Mouse (Mus musculus) myocyte (in vitro differentiated cells): Measurements from ENCODE around the gene Inava. TPM values are rescaled to one million over a fixed set of nuclear protein-coding genes. Genes with fewer than 3 reads are reported as not detected.
A peak's percentile ranks its signal among the peaks of the same experiment; 100 is the strongest.

Experiments
- H3K27me3 ChIP-seq: one replicate; pipeline ENCODE4 v1.6.1; 2011; ENCODE audit not compliant: control insufficient read depth, insufficient read depth, insufficient read length
- H3K36me3 ChIP-seq: one replicate; pipeline ENCODE4 v1.6.1; 2011; ENCODE audit not compliant: control insufficient read depth, insufficient read depth
- H3K4me2 ChIP-seq: one replicate; pipeline ENCODE4 v1.6.1; 2011; ENCODE audit warnings: low read depth, control low read depth
- H3K4me3 ChIP-seq: one replicate; pipeline ENCODE4 v1.5.1; 2011; ENCODE audit warnings: mild to moderate bottlenecking, control low read depth, moderate library complexity
- H3K79me2 ChIP-seq: one replicate; pipeline ENCODE4 v1.6.1; 2011; ENCODE audit not compliant: control insufficient read depth, insufficient read depth
- H3ac ChIP-seq: one replicate; pipeline ENCODE4 v1.6.1; 2011; ENCODE audit not compliant: control insufficient read depth, insufficient read length
- CEBPB ChIP-seq: IDR thresholded peaks from 2 replicates; pipeline ENCODE4 v1.6.1; 2011; ENCODE audit warnings: mild to moderate bottlenecking, moderate library complexity; ENCODE audit not compliant: poor library complexity, insufficient read depth, severe bottlenecking
- E2F4 ChIP-seq: IDR thresholded peaks from one replicate; pipeline ENCODE4 v1.6.1; 2011; ENCODE audit warnings: mild to moderate bottlenecking, control low read depth, moderate library complexity; ENCODE audit not compliant: insufficient read depth
- MAX ChIP-seq: IDR thresholded peaks from one replicate; pipeline ENCODE4 v1.6.1; 2011; ENCODE audit warnings: low read depth, mild to moderate bottlenecking, control low read depth
- MYOD1 ChIP-seq, 3 experiments: IDR thresholded peaks; one replicate each; pipeline ENCODE4 v1.6.1; 2011; ENCODE audit warnings: control low read depth in 2 of 3, low read depth in 2 of 3, mild to moderate bottlenecking in 2 of 3, moderate library complexity in 1 of 3; ENCODE audit not compliant: insufficient read length in 2 of 3, control insufficient read depth in 1 of 3
- MYOG ChIP-seq, 3 experiments: IDR thresholded peaks; one replicate each; pipeline ENCODE4 v1.6.1; 2011; ENCODE audit warnings: control low read depth in 2 of 3, low read depth in 2 of 3, mild to moderate bottlenecking in 2 of 3; ENCODE audit not compliant: insufficient read length in 2 of 3, control insufficient read depth in 1 of 3, insufficient read depth in 1 of 3
- POLR2A ChIP-seq: IDR thresholded peaks from one replicate; pipeline ENCODE4 v1.6.1; 2011; ENCODE audit warnings: low read depth, mild to moderate bottlenecking, control low read depth, moderate library complexity; ENCODE audit not compliant: insufficient read length
- POLR2AphosphoS2 ChIP-seq: IDR thresholded peaks from one replicate; pipeline ENCODE4 v1.6.1; 2011; ENCODE audit warnings: low read depth, control low read depth; ENCODE audit not compliant: insufficient read length
- REST ChIP-seq: IDR thresholded peaks from one replicate; pipeline ENCODE4 v1.6.1; 2011; ENCODE audit warnings: mild to moderate bottlenecking, control low read depth, moderate library complexity; ENCODE audit not compliant: insufficient read depth, insufficient read length
- SRF ChIP-seq: IDR thresholded peaks from one replicate; pipeline ENCODE4 v1.6.1; 2011; ENCODE audit warnings: low read depth; ENCODE audit not compliant: control insufficient read depth, insufficient read length
- TCF12 ChIP-seq: IDR thresholded peaks from one replicate; pipeline ENCODE4 v1.6.1; 2011; ENCODE audit warnings: mild to moderate bottlenecking, control low read depth; ENCODE audit not compliant: poor library complexity, insufficient read depth, severe bottlenecking
- TCF3 ChIP-seq: IDR thresholded peaks from one replicate; pipeline ENCODE4 v1.6.1; 2011; ENCODE audit warnings: low read depth, control low read depth; ENCODE audit not compliant: insufficient read length
- USF1 ChIP-seq: IDR thresholded peaks from one replicate; pipeline ENCODE4 v1.6.1; 2011; ENCODE audit warnings: low read depth, mild to moderate bottlenecking, control low read depth, moderate library complexity
- polyA plus RNA-seq: library from polyadenylated mRNA; unstranded; fragments of >200 nt; fragmentation: generic; extraction: Trizol; gene quantifications from one replicate; pipeline ENCODE4 v1.2.1, GENCODE M21; 2012; ENCODE audit warnings: missing spikeins

Inava gene
- polyA plus RNA-seq, 1 experiment = 11.1 TPM

DNA sequence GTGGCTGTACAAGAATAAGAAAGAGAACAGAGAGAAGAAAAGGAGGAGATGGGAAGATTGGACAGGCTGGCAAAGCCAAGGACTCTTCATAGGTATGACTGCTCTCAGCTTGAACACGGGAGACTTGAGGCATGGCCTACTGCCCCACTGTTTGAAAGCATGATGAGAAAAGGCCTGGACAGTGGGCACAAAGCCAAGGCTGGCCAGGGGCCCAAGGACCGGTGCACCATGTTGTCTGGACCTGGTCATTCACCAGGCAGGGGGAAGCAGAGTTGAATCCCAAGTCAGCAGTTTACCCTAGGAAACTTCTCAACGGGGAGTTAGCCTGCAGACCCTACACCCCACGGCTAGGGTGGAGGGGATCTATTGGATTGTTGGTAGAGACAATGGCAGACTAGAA, 6.2 kb downstream of the Inava start:
- no peak for TF ChIP-seq E2F4
- TF ChIP-seq TCF3 = no peak
- TF ChIP-seq REST = no peak
- TF ChIP-seq TCF12 = no peak
- TF ChIP-seq POLR2AphosphoS2 = no peak
- no peak for TF ChIP-seq MAX
- no peak for TF ChIP-seq MYOD1 (IDR thresholded peaks at IDR 0.05; ENCODE audit: control insufficient read depth in 1 of 3, insufficient read length in 2 of 3, low read depth in 2 of 3)
- no peak for TF ChIP-seq USF1
- no peak for TF ChIP-seq MYOG (IDR thresholded peaks at IDR 0.05; ENCODE audit: control insufficient read depth in 1 of 3, insufficient read depth in 1 of 3, insufficient read length in 2 of 3, low read depth in 2 of 3)
- no peak for TF ChIP-seq CEBPB
- TF ChIP-seq POLR2A = no peak
- no peak for TF ChIP-seq SRF
- H3K27me3 ChIP-seq = no peaks in the 10 kb centered on the region
- H3K36me3 ChIP-seq = peaks cover 10% of the 10 kb centered on the region
- no peak overlapping the region for H3K4me3 ChIP-seq
- H3ac ChIP-seq = no peak overlapping the region
- H3K4me2 ChIP-seq = peak overlapping the region; percentile 90
- peaks cover 39% of the 10 kb centered on the region for H3K79me2 ChIP-seq

DNA sequence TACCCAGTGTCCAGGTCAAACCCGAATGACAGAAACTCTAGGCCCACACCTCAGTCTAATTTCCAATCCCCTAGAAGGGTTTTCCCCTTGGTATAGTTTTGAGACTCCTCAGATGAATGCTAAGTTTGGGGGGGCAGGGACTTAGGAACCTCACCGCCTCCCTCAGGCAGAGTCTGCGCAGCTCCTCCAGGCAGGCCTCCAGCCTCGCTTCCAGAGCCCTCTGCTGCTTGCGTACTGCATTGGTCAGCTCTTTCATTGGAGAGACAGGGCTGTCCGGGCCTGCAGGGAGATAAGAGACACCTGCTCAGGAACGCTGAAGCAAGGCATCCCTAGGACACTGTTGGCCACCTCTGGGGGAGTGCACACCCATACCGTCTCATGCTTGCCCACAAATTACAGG, 7.4 kb downstream of the Inava start:
- H3K4me2 ChIP-seq = no peak overlapping the region
- H3K36me3 ChIP-seq = peaks cover 17% of the 10 kb centered on the region
- TF ChIP-seq POLR2AphosphoS2 (no peak), CEBPB (no peak), TCF12 (no peak), MAX (no peak), MYOD1 (IDR thresholded peaks at IDR 0.05; ENCODE audit: control insufficient read depth in 1 of 3, insufficient read length in 2 of 3, low read depth in 2 of 3) (no peak), USF1 (no peak), MYOG (IDR thresholded peaks at IDR 0.05; ENCODE audit: control insufficient read depth in 1 of 3, insufficient read depth in 1 of 3, insufficient read length in 2 of 3, low read depth in 2 of 3) (no peak)

DNA sequence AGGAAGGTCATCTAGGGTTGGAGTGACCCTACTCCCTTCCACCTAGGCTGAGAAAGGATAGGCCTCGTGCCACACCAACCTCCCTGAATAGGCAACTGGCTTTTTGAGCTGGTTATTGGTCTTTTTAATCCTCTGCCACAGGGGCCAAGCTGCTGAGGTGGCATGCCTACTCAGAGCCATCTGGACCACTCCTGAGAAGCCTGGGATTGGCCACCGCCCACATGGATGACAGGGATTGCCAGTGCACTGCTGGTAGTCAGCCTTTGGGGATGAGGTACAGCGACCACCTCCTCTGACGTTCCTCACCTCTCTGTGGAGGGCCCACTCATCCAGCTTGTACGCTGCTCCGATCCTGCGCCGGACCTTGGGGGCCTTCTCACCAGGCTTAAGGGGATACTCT, 8.2 kb downstream of the Inava start:
- Histone ChIP-seq H3K79me2 (peaks cover 19% of the 10 kb centered on the region), H3K4me2 (no peak overlapping the region), H3K36me3 (peaks cover 17% of the 10 kb centered on the region), H3ac (no peak overlapping the region), H3K4me3 (no peak overlapping the region), H3K27me3 (no peaks in the 10 kb centered on the region)
- TF ChIP-seq TCF12 (no peak), CEBPB (no peak), REST (no peak), POLR2A (no peak), USF1 (no peak), MAX (no peak), POLR2AphosphoS2 (no peak), SRF (no peak), TCF3 (no peak), MYOD1 (IDR thresholded peaks at IDR 0.05; ENCODE audit: control insufficient read depth in 1 of 3, insufficient read length in 2 of 3, low read depth in 2 of 3) (no peak), MYOG (IDR thresholded peaks at IDR 0.05; ENCODE audit: control insufficient read depth in 1 of 3, insufficient read depth in 1 of 3, insufficient read length in 2 of 3, low read depth in 2 of 3) (no peak), E2F4 (no peak)

More for the DNA sequence above, 7.4 kb downstream of the Inava start:
- H3K4me3 ChIP-seq = no peak overlapping the region
- H3K27me3 ChIP-seq = no peaks in the 10 kb centered on the region
- no peak overlapping the region for H3ac ChIP-seq
- H3K79me2 ChIP-seq = peaks cover 26% of the 10 kb centered on the region

DNA sequence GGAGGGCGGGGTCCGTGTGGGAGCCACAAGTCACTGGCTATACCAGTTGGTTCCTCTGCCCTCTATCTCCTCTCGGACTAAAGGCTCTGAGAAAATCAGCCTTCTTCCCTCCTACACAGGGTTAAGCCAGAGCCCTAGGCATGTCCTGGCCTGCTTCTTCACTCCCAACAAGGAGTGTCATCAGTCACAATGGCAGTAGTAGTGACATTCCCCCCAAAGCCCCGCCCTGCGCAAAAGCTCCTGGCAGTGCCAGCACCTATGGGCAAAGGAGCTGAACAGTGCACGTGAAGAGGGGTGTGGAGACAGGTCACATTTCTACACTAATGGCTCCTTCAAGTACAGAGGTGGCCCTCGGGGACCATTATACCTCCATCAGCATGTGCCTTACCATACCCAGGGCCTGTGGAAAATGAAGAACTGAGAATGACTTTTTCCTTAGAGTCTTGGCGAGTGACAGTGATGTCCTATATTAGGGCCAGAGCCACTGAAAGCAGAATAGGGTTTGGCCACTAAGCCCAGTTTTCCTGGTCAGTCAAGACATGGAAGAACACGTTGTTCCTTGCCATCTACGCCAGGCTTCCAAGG, 10.2 kb downstream of the Inava start:
- H3K36me3 ChIP-seq = peaks cover 22% of the 10 kb centered on the region
- no peak for TF ChIP-seq MAX
- no peak for TF ChIP-seq REST
- no peak for TF ChIP-seq TCF3
- no peak for TF ChIP-seq SRF
- no peak for TF ChIP-seq MYOD1 (IDR thresholded peaks at IDR 0.05; ENCODE audit: control insufficient read depth in 1 of 3, insufficient read length in 2 of 3, low read depth in 2 of 3)
- no peak for TF ChIP-seq E2F4
- no peak for TF ChIP-seq TCF12
- no peak for TF ChIP-seq POLR2A
- no peak for TF ChIP-seq POLR2AphosphoS2
- TF ChIP-seq USF1 = no peak
- no peak for TF ChIP-seq MYOG (IDR thresholded peaks at IDR 0.05; ENCODE audit: control insufficient read depth in 1 of 3, insufficient read depth in 1 of 3, insufficient read length in 2 of 3, low read depth in 2 of 3)
- no peak for TF ChIP-seq CEBPB
- H3K4me2 ChIP-seq = no peak overlapping the region
- H3K27me3 ChIP-seq = no peaks in the 10 kb centered on the region
- H3K4me3 ChIP-seq = no peak overlapping the region
- H3K79me2 ChIP-seq = peaks cover 4% of the 10 kb centered on the region
- no peak overlapping the region for H3ac ChIP-seq

DNA sequence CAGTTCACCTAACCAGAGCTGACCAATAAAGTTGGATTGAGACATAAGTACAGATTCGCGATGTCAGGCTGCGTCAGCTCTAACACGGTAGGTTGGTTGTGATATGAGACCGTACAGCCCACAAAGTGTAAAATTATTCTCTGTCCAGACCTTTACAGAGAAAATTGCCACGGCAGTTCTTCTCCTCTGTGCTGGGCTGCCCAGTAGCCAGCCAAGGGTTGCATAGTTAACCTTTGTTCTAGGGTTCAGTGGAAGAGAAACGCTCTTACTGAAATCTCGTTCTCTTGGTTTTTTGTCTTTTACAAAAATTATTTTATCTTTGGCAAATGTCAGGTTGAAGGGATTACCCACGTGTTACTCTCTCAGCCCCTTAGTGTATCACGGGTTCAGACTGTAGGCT, 11.7 kb downstream of the Inava start:
- Histone ChIP-seq H3ac (no peak overlapping the region), H3K4me2 (no peak overlapping the region), H3K4me3 (no peak overlapping the region), H3K27me3 (no peaks in the 10 kb centered on the region), H3K79me2 (no peaks in the 10 kb centered on the region), H3K36me3 (peaks cover 33% of the 10 kb centered on the region)
- TF ChIP-seq CEBPB (no peak), MYOD1 (IDR thresholded peaks at IDR 0.05; ENCODE audit: control insufficient read depth in 1 of 3, insufficient read length in 2 of 3, low read depth in 2 of 3) (no peak), MYOG (IDR thresholded peaks at IDR 0.05; ENCODE audit: control insufficient read depth in 1 of 3, insufficient read depth in 1 of 3, insufficient read length in 2 of 3, low read depth in 2 of 3) (no peak), POLR2AphosphoS2 (no peak), TCF12 (no peak), REST (no peak), MAX (no peak), USF1 (no peak), TCF3 (no peak), SRF (no peak), POLR2A (no peak), E2F4 (no peak)
